ENCODE assay signal across 8 mouse cellular contexts in the genomic region with DNA sequence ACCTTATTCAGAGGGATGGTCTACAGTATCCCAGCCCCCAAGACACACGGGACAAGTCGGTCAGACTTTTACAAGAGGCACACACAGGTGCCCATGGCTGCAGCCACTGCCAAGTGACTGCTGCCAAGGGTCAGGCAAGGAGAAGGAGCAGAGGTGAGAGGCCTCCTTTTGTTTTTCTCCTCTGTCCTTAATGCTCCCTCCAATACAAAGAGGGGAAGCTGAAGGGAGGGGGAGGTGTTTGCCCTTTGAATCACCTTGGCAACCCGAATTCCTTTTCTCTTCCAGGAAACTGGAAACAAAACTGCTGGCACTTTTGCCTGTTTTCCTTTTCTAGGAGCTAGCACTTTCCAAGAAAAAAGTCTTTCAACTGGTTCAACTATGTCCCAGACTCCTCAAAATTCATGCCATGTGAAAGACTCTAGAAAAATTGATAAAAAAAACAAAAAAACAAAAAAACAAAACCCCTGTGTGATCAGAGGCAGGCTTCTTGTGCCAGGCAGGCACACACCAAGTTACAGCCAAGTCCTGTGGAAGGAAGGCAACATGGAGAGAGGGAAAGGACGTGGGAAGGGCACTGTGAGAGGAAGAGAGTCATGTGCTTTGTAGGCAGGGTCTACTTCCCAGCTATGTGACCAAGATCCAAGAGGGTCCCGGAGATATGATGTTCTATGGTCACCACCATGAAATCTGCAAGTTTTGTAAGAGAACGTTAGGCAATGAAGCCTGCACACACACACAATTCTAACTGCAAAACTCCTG.
DNase-seq lines count a peak whose midpoint lies in the region; ATAC-seq and TF ChIP-seq lines count a peak whose summit lies in the region.

No protein-coding gene starts in this region.

- 0 out of 2 replicates have a peak, but pooled peaks have one; percentile 34 for ATAC-seq in hindbrain, embryonic 15.5 days (ENCODE audit: low FRiP score, low read depth)
- ATAC-seq in hindbrain, embryonic 14.5 days (ENCODE audit: low FRiP score) = no peak
- no peak for ATAC-seq in embryonic facial prominence, embryonic 11.5 days (replicated peaks; ENCODE audit: insufficient number of reproducible peaks, low FRiP score, low TSS enrichment, low read depth)

- no peak for TF ChIP-seq POLR2A in thymus, adult 2 months (IDR thresholded peaks at IDR 0.05; ENCODE audit: control insufficient read depth, extremely low read depth, insufficient read depth, low read length, poor library complexity)

- no peak overlapping the region for H3K27ac ChIP-seq in hindbrain, embryonic 15.5 days (replicated peaks)
- H3K27ac ChIP-seq in hindbrain, embryonic 14.5 days = no peak overlapping the region
- H3K27ac ChIP-seq in ES-E14 (ENCODE audit: insufficient read depth, low read depth, low read length, poor library complexity, severe bottlenecking) = peak overlapping the region; percentile 47; the same call in 1 of the 2 replicates
- H3K27ac ChIP-seq in embryonic facial prominence, embryonic 11.5 days (replicated peaks; ENCODE audit: low read depth, low read length) = no peak overlapping the region
- no peak overlapping the region for H3K27ac ChIP-seq in thymus, adult 2 months (ENCODE audit: control insufficient read depth, insufficient read depth, low read length)

- H3K27me3 ChIP-seq in hindbrain, embryonic 15.5 days = no peaks in the 10 kb centered on the region
- H3K27me3 ChIP-seq in hindbrain, embryonic 14.5 days (ENCODE audit: control insufficient read depth, insufficient read depth, low read length) = no peaks in the 10 kb centered on the region
- no peaks in the 10 kb centered on the region for H3K27me3 ChIP-seq in embryonic facial prominence, embryonic 11.5 days (ENCODE audit: control insufficient read depth, insufficient read depth, low read length)
- H3K27me3 ChIP-seq in thymus, adult 2 months (ENCODE audit: control insufficient read depth, insufficient read depth, low read length) = no peaks in the 10 kb centered on the region

- 26% methylated on average over 6 of the region's 6 CpGs for WGBS in hindbrain, embryonic 15.5 days
- WGBS in hindbrain, embryonic 14.5 days = 20% methylated on average over 6 of the region's 6 CpGs
- WGBS in embryonic facial prominence, embryonic 11.5 days = 40% methylated on average over 6 of the region's 6 CpGs
- 59% methylated on average over 6 of the region's 6 CpGs for WGBS in thymus, adult 2 months

- no peak for TF ChIP-seq CTCF in thymus, adult 2 months (IDR thresholded peaks at IDR 0.05; ENCODE audit: borderline replicate concordance, control insufficient read depth, extremely low read depth, insufficient read depth, low read length, poor library complexity)

- no peak overlapping the region for H3K4me2 ChIP-seq in hindbrain, embryonic 15.5 days
- no peak overlapping the region for H3K4me2 ChIP-seq in hindbrain, embryonic 14.5 days (replicated peaks)
- no peak overlapping the region for H3K4me2 ChIP-seq in embryonic facial prominence, embryonic 11.5 days (ENCODE audit: low read depth, low read length)

- in situ Hi-C loops in ES-E14 (cut with MboI; ENCODE audit: low sequenced_read_pairs in 2 of 2, unreplicated experiment in 2 of 2) = no loop called here

- H3K4me1 ChIP-seq in hindbrain, embryonic 15.5 days (replicated peaks) = peaks cover 12% of the 10 kb centered on the region
- peaks cover 14% of the 10 kb centered on the region for H3K4me1 ChIP-seq in hindbrain, embryonic 14.5 days (replicated peaks; ENCODE audit: control insufficient read depth, insufficient read depth, low read length)
- peaks cover 4 to 10% of the 10 kb centered on the region in 2 experiments; a peak in 3 of 4 replicates for H3K4me1 ChIP-seq in ES-E14 (ENCODE audit: control insufficient read depth in 2 of 2, insufficient read depth in 2 of 2, low read length in 2 of 2, poor library complexity in 1 of 2)
- peaks cover 2% of the 10 kb centered on the region; the same call in 1 of the 2 replicates for H3K4me1 ChIP-seq in embryonic facial prominence, embryonic 11.5 days (ENCODE audit: control insufficient read depth, insufficient read depth, low read length)
- H3K4me1 ChIP-seq in thymus, adult 2 months (replicated peaks; ENCODE audit: control insufficient read depth, insufficient read depth, low read length) = peaks cover 17% of the 10 kb centered on the region

- H3K9ac ChIP-seq in hindbrain, embryonic 15.5 days = no peak overlapping the region
- H3K9ac ChIP-seq in hindbrain, embryonic 14.5 days = no peak overlapping the region
- H3K9ac ChIP-seq in ES-E14 (ENCODE audit: insufficient read depth, low read depth, low read length, poor library complexity, severe bottlenecking) = no peak overlapping the region
- H3K9ac ChIP-seq in embryonic facial prominence, embryonic 11.5 days (replicated peaks; ENCODE audit: low read length) = no peak overlapping the region

- H3K36me3 ChIP-seq in hindbrain, embryonic 15.5 days = peaks cover 15% of the 10 kb centered on the region
- H3K36me3 ChIP-seq in hindbrain, embryonic 14.5 days (replicated peaks; ENCODE audit: control insufficient read depth, insufficient read depth) = peaks cover 5% of the 10 kb centered on the region
- no peaks in the 10 kb centered on the region for H3K36me3 ChIP-seq in ES-E14 (ENCODE audit: control insufficient read depth, insufficient read depth, low read length, poor library complexity, severe bottlenecking)
- no peaks in the 10 kb centered on the region for H3K36me3 ChIP-seq in embryonic facial prominence, embryonic 11.5 days (replicated peaks; ENCODE audit: control insufficient read depth, insufficient read depth, low read depth, low read length)
- H3K36me3 ChIP-seq in thymus, adult 2 months (ENCODE audit: control insufficient read depth, insufficient read depth, low read length) = no peaks in the 10 kb centered on the region

- no peak overlapping the region for H3K4me3 ChIP-seq in hindbrain, embryonic 15.5 days
- no peak overlapping the region for H3K4me3 ChIP-seq in hindbrain, embryonic 14.5 days (replicated peaks; ENCODE audit: low read length)
- no peak overlapping the region for H3K4me3 ChIP-seq in ES-E14 (ENCODE audit: insufficient read depth in 1 of 2, low read depth in 1 of 2, low read length in 2 of 2, poor library complexity in 1 of 2, severe bottlenecking in 1 of 2)
- no peak overlapping the region for H3K4me3 ChIP-seq in embryonic facial prominence, embryonic 11.5 days (ENCODE audit: low read depth, low read length)
- H3K4me3 ChIP-seq in thymus, adult 2 months (ENCODE audit: control insufficient read depth, insufficient read depth, low read length) = no peak overlapping the region

- H3K9me3 ChIP-seq in hindbrain, embryonic 15.5 days = no peaks in the 10 kb centered on the region
- no peaks in the 10 kb centered on the region for H3K9me3 ChIP-seq in hindbrain, embryonic 14.5 days (ENCODE audit: control insufficient read depth, low read length)
- no peaks in the 10 kb centered on the region for H3K9me3 ChIP-seq in ES-E14 (ENCODE audit: control insufficient read depth, insufficient read depth, low read depth, low read length)
- no peaks in the 10 kb centered on the region for H3K9me3 ChIP-seq in embryonic facial prominence, embryonic 11.5 days (replicated peaks; ENCODE audit: control insufficient read depth, low read length)

- DNase-seq in hindbrain, embryonic 14.5 days (ENCODE audit: low spot score) = no peak
- DNase-seq in ES-E14 (ENCODE audit: low read depth, low spot score) = peak; percentile 54
- DNase-seq in embryonic facial prominence, embryonic 11.5 days (ENCODE audit: low spot score) = peak; percentile 37
- peak; percentile 33 for DNase-seq in heart, postnatal 4 days
- no peak for DNase-seq in cerebellum, postnatal 25 days
- no peak for DNase-seq in thymus, adult 2 months
- no peak for DNase-seq in thymus, postnatal 4 days

TF ChIP-seq in ES-E14, 5 proteins besides CTCF, POLR2A, EP300 and RAD21:
- TF ChIP-seq ZC3H11A (IDR thresholded peaks at IDR 0.05; ENCODE audit: borderline replicate concordance, low read depth, low read length) = no peak
- peak; percentile 54 for TF ChIP-seq CHD2 (IDR thresholded peaks at IDR 0.05; ENCODE audit: low read depth, low read length)
TF ChIP-seq in ES-E14: peak in this region for 1.

Comparison
In these comparisons a context has a peak if more than half of its experiments do, and no peak if none do; other contexts are left out.
1. DNase-seq: peak in ES-E14 (single experiment), embryonic facial prominence, embryonic 11.5 days (single experiment) and heart, postnatal 4 days (single experiment); none in hindbrain, embryonic 14.5 days (single experiment), cerebellum, postnatal 25 days (0 of 2), thymus, adult 2 months (single experiment) and thymus, postnatal 4 days (single experiment).